Mouse (Mus musculus) liver, embryonic 14.5 days (tissue): ENCODE results near the gene Gm30083.

Experiments
- CTCF ChIP-seq: IDR thresholded peaks from 2 replicates; pipeline ENCODE4 v1.5.1; 2016; ENCODE audit warnings: antibody characterized with exemption, low read depth, control low read depth
- EP300 ChIP-seq: IDR thresholded peaks from 2 replicates; pipeline ENCODE4 v1.6.1; 2016; ENCODE audit warnings: antibody characterized with exemption, low read depth

DNA sequence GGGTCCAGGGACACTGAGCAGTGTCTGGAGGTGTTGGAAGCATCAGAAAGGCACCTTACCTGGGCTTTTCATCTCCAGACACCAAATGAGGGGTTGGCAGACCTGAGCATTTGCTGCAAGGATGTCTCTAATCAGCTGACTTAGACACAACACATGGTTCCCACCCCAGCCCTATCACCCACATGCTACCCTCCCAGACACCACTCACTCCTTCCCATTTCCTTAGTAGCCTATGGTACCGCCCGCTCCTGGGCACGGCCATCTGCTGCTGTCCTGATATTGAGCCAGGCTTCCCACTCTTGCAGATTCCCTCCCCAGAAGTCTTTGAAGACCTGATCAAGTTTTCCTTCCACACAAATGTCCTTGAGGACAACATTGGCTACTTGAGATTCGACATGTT is 56.8 kb downstream of the Gm30083 start:
- TF ChIP-seq CTCF (no peak), EP300 (no peak)
